Mouse (Mus musculus) cerebellum, adult 2 months (tissue): Measurements from ENCODE around the gene Zcchc24. TPM values are rescaled to one million over a fixed set of nuclear protein-coding genes. Genes with fewer than 3 reads are reported as not detected.

Experiments
- DNase-seq, 2 experiments: peaks; one replicate each; pipeline ENCODE4 v3.0.0; 2021
- H3K27ac ChIP-seq: fragments of 200-500 bp; 2 replicates; pipeline ENCODE4 v1.5.1; 2012; ENCODE audit warnings: low read length, control low read depth, inconsistent platforms; ENCODE audit not compliant: insufficient read depth
- H3K27me3 ChIP-seq: fragments of 200-500 bp; 2 replicates; pipeline ENCODE4 v1.6.1; 2012; ENCODE audit warnings: inconsistent platforms, mild to moderate bottlenecking, low read length, moderate library complexity; ENCODE audit not compliant: control insufficient read depth, insufficient read depth
- H3K4me1 ChIP-seq: fragments of 200-500 bp; 2 replicates; pipeline ENCODE4 v1.6.1; 2011; ENCODE audit warnings: low read length; ENCODE audit not compliant: control insufficient read depth, insufficient read depth
- H3K4me3 ChIP-seq: fragments of 200-500 bp; replicated peaks from 2 replicates; pipeline ENCODE3; 2011; ENCODE audit warnings: mild to moderate bottlenecking, low read depth, low read length, control low read depth; ENCODE audit not compliant: insufficient read depth
- CTCF ChIP-seq: fragments of 200-500 bp; IDR thresholded peaks from 2 replicates; pipeline ENCODE4 v1.5.1; 2011; ENCODE audit warnings: low read depth, mild to moderate bottlenecking, control low read depth, low read length, moderate library complexity, borderline replicate concordance; ENCODE audit not compliant: insufficient read depth
- POLR2A ChIP-seq: fragments of 200-500 bp; IDR thresholded peaks from 2 replicates; pipeline ENCODE4 v1.6.1; 2011; ENCODE audit warnings: low read length, control low read depth, borderline replicate concordance; ENCODE audit not compliant: insufficient read depth
- WGBS: fragments of 180-500 bp; shearing (Covaris S2); methylation state at CpG from one replicate; pipeline ENCODE4 v1.1.7; 2018; 5-methylcytosine and 5-hydroxymethylcytosine counted together
- polyA plus RNA-seq: library from polyadenylated mRNA; depleted of rRNA; stranded (reverse); fragments of >200 nt; gene quantifications from 2 replicates; pipeline ENCODE4 v1.2.3, GENCODE M21; 2012

Gene Zcchc24
- polyA plus RNA-seq, 1 experiment: 71.4 TPM

DNA sequence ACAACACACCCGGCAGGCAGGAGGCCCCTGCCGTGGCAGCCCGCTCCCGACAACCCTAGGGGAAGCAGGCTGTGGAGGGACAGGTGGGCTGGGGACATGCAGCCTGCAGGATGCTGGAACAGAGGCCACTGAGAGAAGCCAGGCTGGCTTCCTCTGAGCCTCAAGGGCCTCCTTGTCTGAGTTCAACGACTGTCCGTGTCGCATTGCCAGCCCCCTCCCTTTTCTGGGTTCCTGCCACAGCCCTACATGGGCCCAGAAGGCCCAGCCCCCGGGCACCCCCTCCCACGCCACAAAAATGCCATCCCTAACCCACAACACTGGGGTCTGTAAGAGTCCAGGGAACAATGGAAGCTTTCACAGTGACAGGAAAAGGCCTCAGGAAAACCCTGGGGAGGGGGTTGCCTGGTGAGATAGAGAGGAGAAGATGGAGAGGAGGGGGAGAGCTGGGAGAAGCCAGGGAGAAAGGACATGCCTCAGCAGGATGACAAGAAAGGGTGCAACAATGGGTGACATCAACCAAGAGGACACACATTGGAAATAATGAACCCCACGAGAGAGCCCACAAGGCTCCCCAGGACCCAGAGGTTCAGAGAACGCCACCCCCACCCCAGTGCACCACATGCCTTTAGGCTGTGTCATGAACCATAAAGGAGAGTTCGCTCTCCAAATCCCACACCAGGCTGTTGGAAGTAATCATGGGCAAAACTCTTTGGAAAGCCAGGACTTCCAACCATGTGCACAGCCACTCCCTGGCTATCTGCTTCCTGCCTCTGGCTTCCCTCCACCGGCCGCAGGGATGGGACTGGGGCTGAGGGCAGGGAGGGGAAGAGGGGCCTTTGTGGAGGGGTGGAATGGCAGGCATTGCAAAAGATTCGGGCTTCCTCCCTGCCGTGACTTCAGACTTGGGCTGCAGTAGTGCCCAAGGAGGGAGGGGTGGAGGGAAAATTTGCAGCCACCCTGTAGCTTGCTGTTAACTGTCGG lies 33.8 kb downstream of the Zcchc24 start:
- peaks cover 5% of the 10 kb centered on the region for H3K4me1 ChIP-seq
- no peak overlapping the region for H3K4me3 ChIP-seq
- TF ChIP-seq POLR2A: no peak
- no peak for TF ChIP-seq CTCF
- peak in 1 of 2 experiments; percentile 35 for DNase-seq
- WGBS: 34% methylated on average over 17 of the region's 17 CpGs
- H3K27ac ChIP-seq: no peak overlapping the region
- H3K27me3 ChIP-seq: no peaks in the 10 kb centered on the region

DNA sequence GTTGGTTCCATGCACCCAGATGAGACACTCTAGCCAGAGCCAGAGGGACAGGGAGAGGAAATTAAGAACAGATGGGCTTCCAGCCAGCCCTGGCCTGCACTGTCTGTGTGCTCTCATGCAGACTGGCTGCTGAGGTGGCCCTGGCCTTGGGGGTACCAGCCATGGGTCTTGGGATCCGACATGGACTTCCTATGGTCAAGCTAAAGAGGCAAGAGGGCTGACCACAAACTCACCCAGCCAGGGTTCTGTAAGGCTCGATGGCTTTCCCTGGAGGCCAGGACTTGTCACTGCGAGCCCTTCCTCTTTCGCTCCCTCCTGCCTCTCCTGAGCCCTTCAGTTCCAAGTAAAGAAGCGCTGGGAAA lies 41.7 kb downstream of the Zcchc24 start:
- no peak for TF ChIP-seq POLR2A
- no peak for TF ChIP-seq CTCF
- Histone ChIP-seq H3K27me3 (no peaks in the 10 kb centered on the region), H3K4me3 (no peak overlapping the region), H3K27ac (no peak overlapping the region), H3K4me1 (peaks cover 15% of the 10 kb centered on the region)
- WGBS: 63% methylated on average over 5 of the region's 5 CpGs
- no peak for DNase-seq

DNA sequence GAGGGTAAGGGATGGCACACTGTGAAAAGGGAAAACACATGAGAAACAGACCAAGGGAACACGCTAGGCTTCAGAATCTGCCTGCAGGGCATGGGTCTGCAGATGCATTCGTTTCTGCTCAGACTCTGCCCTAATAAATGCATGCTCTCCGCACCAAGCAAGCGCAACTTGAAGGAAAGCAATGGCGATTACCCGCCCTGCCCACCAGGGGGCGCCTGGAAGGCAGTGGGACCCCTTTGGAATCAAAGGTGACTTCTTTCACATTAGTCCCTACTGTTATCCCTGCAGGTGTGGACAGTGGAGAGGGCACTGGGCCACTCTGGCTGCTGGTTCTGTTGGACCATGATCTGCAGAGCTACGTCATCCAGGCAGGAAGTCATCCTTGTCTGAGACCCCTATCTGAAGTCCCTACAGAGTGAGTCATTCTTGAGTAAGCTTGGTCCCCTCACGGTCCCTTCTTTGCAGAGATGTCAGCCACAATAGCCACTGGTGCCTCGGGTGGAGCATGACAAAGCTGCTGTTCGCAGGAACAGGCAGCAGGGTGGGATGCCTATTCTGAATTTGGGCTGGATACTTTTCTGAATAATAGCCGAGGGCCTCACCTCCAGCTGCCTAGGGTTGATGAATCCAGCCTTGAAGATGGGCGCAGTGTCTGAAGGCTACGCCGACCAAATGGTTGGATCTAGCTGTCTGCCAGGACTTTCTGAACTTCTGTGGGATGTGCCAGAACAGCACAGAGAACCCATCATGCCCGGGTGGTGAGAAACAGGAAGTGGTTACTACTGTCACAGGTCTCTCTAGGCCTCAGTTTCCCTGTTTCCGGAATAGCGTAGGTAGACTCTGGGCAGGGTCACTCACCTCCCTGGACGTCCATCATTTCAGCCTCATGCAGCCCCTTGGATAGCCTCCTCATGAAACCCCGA lies 42.4 kb downstream of the Zcchc24 start:
- WGBS: 59% methylated on average over 20 of the region's 20 CpGs

DNA sequence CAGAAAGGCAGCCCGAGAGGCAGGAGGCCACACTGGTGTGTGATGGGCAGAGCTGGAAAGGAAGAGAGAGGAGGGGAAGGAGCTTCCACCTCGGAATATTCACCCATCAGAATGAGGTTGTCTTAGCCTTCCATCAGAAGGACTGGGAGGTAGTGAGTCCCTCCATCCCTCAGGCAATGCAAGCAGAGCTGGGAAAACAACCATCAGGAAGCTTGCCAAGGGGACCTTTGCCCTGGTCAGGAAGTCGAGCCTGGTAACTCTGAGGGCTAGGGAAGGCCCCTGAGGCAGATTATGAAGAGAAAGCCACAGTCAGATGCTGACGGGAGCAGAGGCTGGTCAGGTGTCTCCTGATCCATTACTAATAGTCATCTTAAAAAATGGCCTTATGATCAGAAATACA lies 43.1 kb downstream of the Zcchc24 start:
- no peak for TF ChIP-seq POLR2A
- TF ChIP-seq CTCF: no peak
- DNase-seq: no peak
- no peak overlapping the region for H3K27ac ChIP-seq
- no peaks in the 10 kb centered on the region for H3K27me3 ChIP-seq
- peaks cover 15% of the 10 kb centered on the region for H3K4me1 ChIP-seq
- WGBS: 39% methylated on average over 4 of the region's 4 CpGs
- no peak overlapping the region for H3K4me3 ChIP-seq

More for the DNA sequence above, 42.4 kb downstream of the Zcchc24 start:
- Histone ChIP-seq H3K27ac (no peak overlapping the region), H3K27me3 (no peaks in the 10 kb centered on the region), H3K4me3 (no peak overlapping the region), H3K4me1 (peaks cover 15% of the 10 kb centered on the region)
- no peak for DNase-seq
- peak; percentile 66; the same call in 1 of the 2 replicates for TF ChIP-seq CTCF
- TF ChIP-seq POLR2A: no peak

DNA sequence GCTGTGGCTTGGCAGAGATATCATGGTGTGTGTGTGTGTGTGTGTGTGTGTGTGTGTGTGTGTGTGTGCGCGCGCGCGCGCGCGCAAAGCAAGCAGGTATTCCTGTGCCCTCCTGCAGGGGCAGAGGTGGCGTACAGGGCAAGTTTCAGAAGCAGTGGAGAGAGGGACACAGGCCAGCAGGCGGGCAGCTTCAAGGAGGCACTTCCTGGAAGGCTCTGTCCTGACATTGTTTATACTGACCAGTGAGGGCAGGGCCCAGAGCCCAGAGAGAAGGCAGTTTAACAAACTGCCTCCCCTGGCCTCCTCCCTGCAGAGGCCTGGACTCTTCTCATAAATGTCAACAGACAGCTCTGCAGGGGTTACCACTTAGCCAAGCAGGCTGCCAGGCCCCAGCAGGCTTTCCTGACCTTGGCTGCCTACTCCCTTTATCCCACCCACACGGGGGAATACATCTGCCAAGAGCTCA lies 43.8 kb downstream of the Zcchc24 start:
- peaks cover 15% of the 10 kb centered on the region for H3K4me1 ChIP-seq
- H3K4me3 ChIP-seq: no peak overlapping the region
- H3K27ac ChIP-seq: no peak overlapping the region
- peak; percentile 55 to 68 for DNase-seq
- TF ChIP-seq POLR2A (no peak), CTCF (no peak)
- H3K27me3 ChIP-seq: no peaks in the 10 kb centered on the region
- WGBS: 14% methylated on average over 11 of the region's 11 CpGs

DNA sequence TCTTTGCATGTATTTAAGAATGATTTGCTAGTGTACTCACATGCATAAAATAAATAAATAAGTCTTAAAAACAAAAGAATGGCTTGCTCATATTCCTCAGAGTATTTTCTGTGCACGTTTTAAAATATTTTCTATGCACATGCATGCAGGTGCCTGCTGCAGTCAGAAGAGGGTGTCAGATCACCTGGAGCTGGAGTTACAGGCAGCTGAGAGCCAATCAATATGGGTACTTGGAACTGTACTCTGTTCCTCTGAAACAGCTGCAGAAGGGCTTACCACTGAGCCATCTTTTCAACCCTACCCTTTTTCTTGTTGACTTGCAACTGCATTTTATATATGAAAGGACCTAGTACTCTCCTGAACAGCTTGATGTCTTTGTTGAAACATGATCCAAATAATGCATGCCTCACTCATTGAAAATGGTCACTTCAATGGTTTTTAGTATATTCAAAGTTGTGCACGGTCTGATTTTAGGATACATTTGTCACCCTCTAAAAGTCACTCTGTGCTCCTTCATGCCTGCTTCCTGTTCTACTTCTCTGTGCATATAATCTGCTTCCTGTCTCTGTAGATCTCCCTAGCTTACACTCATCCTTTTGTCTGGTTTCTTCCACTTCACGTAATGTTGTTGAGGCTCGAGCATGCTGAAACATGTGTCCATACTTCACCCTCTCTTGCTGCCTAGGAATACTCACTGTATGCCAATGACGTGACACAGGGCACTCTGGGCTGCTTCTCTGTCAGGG lies 47.7 kb downstream of the Zcchc24 start:
- WGBS: 94% methylated on average over 5 of the region's 5 CpGs
- Histone ChIP-seq H3K27me3 (no peaks in the 10 kb centered on the region), H3K27ac (no peak overlapping the region), H3K4me1 (peaks cover 21% of the 10 kb centered on the region), H3K4me3 (no peak overlapping the region)
- DNase-seq: no peak
- TF ChIP-seq CTCF (no peak), POLR2A (no peak)

DNA sequence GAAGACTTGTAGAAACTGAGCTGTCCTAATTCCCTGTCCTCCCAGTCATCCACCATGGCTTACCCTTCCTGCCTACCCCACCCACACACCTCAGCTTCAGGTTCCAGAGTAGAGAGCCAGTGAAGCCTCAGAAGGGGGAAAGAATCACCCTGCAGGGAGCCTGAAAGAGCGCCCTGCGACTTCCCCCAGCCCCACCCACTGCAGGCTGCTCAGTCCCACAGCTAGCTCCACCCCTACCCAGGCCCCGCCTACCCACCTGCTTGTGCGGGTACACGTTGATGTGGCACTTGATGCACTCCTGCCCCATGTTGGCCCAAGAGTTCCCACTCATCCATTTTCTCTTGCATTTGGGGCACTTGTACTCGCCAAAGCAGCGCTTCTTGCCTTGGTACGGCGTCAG lies 49.5 kb downstream of the Zcchc24 start:
- peaks cover 9% of the 10 kb centered on the region for H3K4me1 ChIP-seq
- H3K4me3 ChIP-seq: no peak overlapping the region
- TF ChIP-seq POLR2A: no peak
- no peak for TF ChIP-seq CTCF
- 76% methylated on average over 9 of the region's 9 CpGs for WGBS
- H3K27ac ChIP-seq: no peak overlapping the region
- H3K27me3 ChIP-seq: no peaks in the 10 kb centered on the region
- DNase-seq: no peak
